Mouse (Mus musculus): ENCODE results near the gene H2-Ab1. TPM values are rescaled to one million over a fixed set of nuclear protein-coding genes. Genes with fewer than 3 reads are reported as not detected.

The H2-Ab1 gene
- polyA plus RNA-seq, 1 experiment from 2014 or later: 4.3 TPM

DNA sequence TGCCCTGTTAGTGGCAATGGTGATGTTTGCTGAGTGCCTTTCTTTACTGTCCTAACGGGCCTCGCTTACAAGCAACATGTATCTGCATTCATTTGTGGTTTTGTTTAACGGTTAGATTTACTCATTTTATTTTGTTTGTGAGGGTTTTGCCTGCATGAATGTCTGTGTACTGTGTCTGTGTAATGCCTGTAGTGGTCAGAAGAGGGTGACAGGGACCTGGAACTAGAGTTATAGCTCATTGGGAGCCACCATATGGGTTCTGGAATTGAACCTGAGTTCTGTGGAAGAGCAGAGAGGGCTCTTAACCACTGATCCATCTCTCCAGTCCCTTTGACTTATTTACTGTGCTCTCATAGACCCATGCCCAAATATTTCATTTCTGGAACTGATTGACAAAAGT lies 10.4 kb upstream of the H2-Ab1 start:
- no peak overlapping the region for H3K4me3 ChIP-seq (ENCODE audit: low read depth, low read length)
- no peaks in the 10 kb centered on the region for H3K36me3 ChIP-seq (ENCODE audit: control insufficient read depth, insufficient read depth, low read length)
- H3K9me3 ChIP-seq (ENCODE audit: control insufficient read depth, low read length): no peaks in the 10 kb centered on the region
- H3K4me1 ChIP-seq (ENCODE audit: control insufficient read depth, insufficient read depth, low read length): no peaks in the 10 kb centered on the region
- no peak overlapping the region for H3K27ac ChIP-seq (ENCODE audit: low read depth, low read length)
- no peak overlapping the region for H3K9ac ChIP-seq (ENCODE audit: low read length)
- H3K4me2 ChIP-seq: no peak overlapping the region
- DNase-seq (ENCODE audit: low spot score, missing footprints): no peak
- 85% methylated on average over 3 of the region's 3 CpGs for WGBS
- ATAC-seq (ENCODE audit: low FRiP score): no peak
- H3K27me3 ChIP-seq (ENCODE audit: control insufficient read depth, insufficient read depth, low read length): no peaks in the 10 kb centered on the region

- ATAC-seq (ENCODE audit: low FRiP score) (no peak), DNase-seq (ENCODE audit: low spot score, missing footprints) (no peak)
- Histone ChIP-seq H3K4me2 (no peak overlapping the region), H3K9ac (ENCODE audit: low read length) (no peak overlapping the region), H3K4me1 (ENCODE audit: control insufficient read depth, insufficient read depth, low read length) (no peaks in the 10 kb centered on the region), H3K4me3 (ENCODE audit: low read depth, low read length) (no peak overlapping the region), H3K36me3 (ENCODE audit: control insufficient read depth, insufficient read depth, low read length) (no peaks in the 10 kb centered on the region), H3K9me3 (ENCODE audit: control insufficient read depth, low read length) (no peaks in the 10 kb centered on the region), H3K27me3 (ENCODE audit: control insufficient read depth, insufficient read depth, low read length) (no peaks in the 10 kb centered on the region), H3K27ac (ENCODE audit: low read depth, low read length) (no peak overlapping the region)
- WGBS: 96% methylated on average over 2 of the region's 2 CpGs
These were observed 8.7 kb upstream of the H2-Ab1 start for GRCm38 (mm10) chr17:34248764-34249163.

- Histone ChIP-seq H3K9me3 (ENCODE audit: control insufficient read depth, low read length) (no peaks in the 10 kb centered on the region), H3K4me2 (no peak overlapping the region), H3K27ac (ENCODE audit: low read depth, low read length) (no peak overlapping the region), H3K9ac (ENCODE audit: low read length) (no peak overlapping the region), H3K4me1 (ENCODE audit: control insufficient read depth, insufficient read depth, low read length) (no peaks in the 10 kb centered on the region), H3K4me3 (ENCODE audit: low read depth, low read length) (no peak overlapping the region), H3K36me3 (ENCODE audit: control insufficient read depth, insufficient read depth, low read length) (no peaks in the 10 kb centered on the region), H3K27me3 (ENCODE audit: control insufficient read depth, insufficient read depth, low read length) (no peaks in the 10 kb centered on the region)
- WGBS: 47% methylated on average over 3 of the region's 3 CpGs
- ATAC-seq (ENCODE audit: low FRiP score) (no peak), DNase-seq (ENCODE audit: low spot score, missing footprints) (no peak)
These were observed 8.1 kb upstream of the H2-Ab1 start for GRCm38 (mm10) chr17:34249361-34249760.

DNA sequence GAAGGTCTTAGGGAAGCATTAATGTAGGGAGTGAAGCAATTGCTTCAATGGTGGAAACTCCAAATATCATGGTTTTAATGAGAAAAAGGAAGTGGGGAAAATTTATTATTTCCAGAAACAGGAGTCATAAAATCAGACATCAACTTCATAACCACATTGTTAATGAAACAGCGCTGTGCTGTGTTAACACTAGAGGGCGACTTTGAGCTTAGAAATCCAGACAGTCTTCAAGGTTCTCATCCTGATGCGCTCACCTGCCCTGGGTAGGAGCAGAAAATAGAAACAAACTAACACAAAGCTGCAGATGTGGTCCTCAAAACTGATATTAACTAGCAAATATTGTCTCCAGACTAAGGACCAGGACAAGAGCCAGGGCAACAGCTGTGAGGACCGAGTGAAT lies 7.6 kb upstream of the H2-Ab1 start:
- H3K9ac ChIP-seq (ENCODE audit: low read length): no peak overlapping the region
- H3K4me1 ChIP-seq (ENCODE audit: control insufficient read depth, insufficient read depth, low read length): no peaks in the 10 kb centered on the region
- H3K27me3 ChIP-seq (ENCODE audit: control insufficient read depth, insufficient read depth, low read length): no peaks in the 10 kb centered on the region
- H3K27ac ChIP-seq (ENCODE audit: low read depth, low read length): no peak overlapping the region
- 18% methylated on average over 4 of the region's 4 CpGs for WGBS
- no peaks in the 10 kb centered on the region for H3K36me3 ChIP-seq (ENCODE audit: control insufficient read depth, insufficient read depth, low read length)
- ATAC-seq (ENCODE audit: low FRiP score) (no peak), DNase-seq (ENCODE audit: low spot score, missing footprints) (peak; percentile 91)
- H3K4me2 ChIP-seq: no peak overlapping the region
- H3K9me3 ChIP-seq (ENCODE audit: control insufficient read depth, low read length): no peaks in the 10 kb centered on the region
- H3K4me3 ChIP-seq (ENCODE audit: low read depth, low read length): no peak overlapping the region

DNA sequence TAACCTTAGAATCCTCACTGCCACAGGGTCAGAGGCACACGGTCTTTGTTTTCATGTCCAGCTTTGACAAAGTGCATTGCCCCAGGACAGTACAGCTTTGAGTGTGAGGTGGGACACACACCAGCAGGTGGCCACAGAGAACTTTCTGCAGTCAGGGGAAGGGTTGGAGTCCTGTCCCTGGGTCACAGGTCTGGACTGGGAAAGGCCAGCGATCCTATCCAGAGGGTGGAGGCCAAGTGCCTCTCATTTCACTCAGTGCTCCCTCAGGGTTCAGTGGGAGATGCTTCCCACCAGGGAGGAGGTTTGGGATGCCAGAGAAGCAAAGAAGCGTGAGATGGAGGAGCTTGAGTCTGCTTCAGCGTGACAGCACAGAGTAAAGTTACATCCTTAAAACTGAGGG lies 5.8 kb upstream of the H2-Ab1 start:
- H3K9ac ChIP-seq (ENCODE audit: low read length): no peak overlapping the region
- H3K36me3 ChIP-seq (ENCODE audit: control insufficient read depth, insufficient read depth, low read length): no peaks in the 10 kb centered on the region
- H3K4me1 ChIP-seq (ENCODE audit: control insufficient read depth, insufficient read depth, low read length): no peaks in the 10 kb centered on the region
- H3K27me3 ChIP-seq (ENCODE audit: control insufficient read depth, insufficient read depth, low read length): no peaks in the 10 kb centered on the region
- no peak overlapping the region for H3K27ac ChIP-seq (ENCODE audit: low read depth, low read length)
- 52% methylated on average over 4 of the region's 4 CpGs for WGBS
- no peaks in the 10 kb centered on the region for H3K9me3 ChIP-seq (ENCODE audit: control insufficient read depth, low read length)
- DNase-seq (ENCODE audit: low spot score, missing footprints): no peak
- ATAC-seq (ENCODE audit: low FRiP score): no peak
- no peak overlapping the region for H3K4me2 ChIP-seq
- H3K4me3 ChIP-seq (ENCODE audit: low read depth, low read length): no peak overlapping the region

- Histone ChIP-seq H3K4me3 (ENCODE audit: low read depth, low read length) (no peak overlapping the region), H3K36me3 (ENCODE audit: control insufficient read depth, insufficient read depth, low read length) (no peaks in the 10 kb centered on the region), H3K4me2 (no peak overlapping the region), H3K27ac (ENCODE audit: low read depth, low read length) (no peak overlapping the region), H3K4me1 (ENCODE audit: control insufficient read depth, insufficient read depth, low read length) (no peaks in the 10 kb centered on the region), H3K9me3 (ENCODE audit: control insufficient read depth, low read length) (no peaks in the 10 kb centered on the region), H3K27me3 (ENCODE audit: control insufficient read depth, insufficient read depth, low read length) (no peaks in the 10 kb centered on the region), H3K9ac (ENCODE audit: low read length) (no peak overlapping the region)
- WGBS: 79% methylated on average over 5 of the region's 5 CpGs
- ATAC-seq (ENCODE audit: low FRiP score) (no peak), DNase-seq (ENCODE audit: low spot score, missing footprints) (no peak)
These were observed 988 bp upstream of the H2-Ab1 start for GRCm38 (mm10) chr17:34256501-34256900.

- no peaks in the 10 kb centered on the region for H3K9me3 ChIP-seq (ENCODE audit: control insufficient read depth, low read length)
- WGBS: 86% methylated on average over 5 of the region's 5 CpGs
- no peak overlapping the region for H3K27ac ChIP-seq (ENCODE audit: low read depth, low read length)
- no peak overlapping the region for H3K4me3 ChIP-seq (ENCODE audit: low read depth, low read length)
- H3K36me3 ChIP-seq (ENCODE audit: control insufficient read depth, insufficient read depth, low read length): no peaks in the 10 kb centered on the region
- no peak overlapping the region for H3K4me2 ChIP-seq
- DNase-seq (ENCODE audit: low spot score, missing footprints): no peak
- no peak for ATAC-seq (ENCODE audit: low FRiP score)
- H3K27me3 ChIP-seq (ENCODE audit: control insufficient read depth, insufficient read depth, low read length): peaks cover 13% of the 10 kb centered on the region
- H3K4me1 ChIP-seq (ENCODE audit: control insufficient read depth, insufficient read depth, low read length): peaks cover 13% of the 10 kb centered on the region
- H3K9ac ChIP-seq (ENCODE audit: low read length): no peak overlapping the region
These were observed 3.1 kb downstream of the H2-Ab1 start for GRCm38 (mm10) chr17:34260551-34260950.

- DNase-seq (ENCODE audit: low spot score, missing footprints) (peak; percentile 96), ATAC-seq (ENCODE audit: low FRiP score) (peak; percentile 47; the same call in 1 of the 2 replicates)
- Histone ChIP-seq H3K4me2 (no peak overlapping the region), H3K9me3 (ENCODE audit: control insufficient read depth, low read length) (no peaks in the 10 kb centered on the region), H3K27ac (ENCODE audit: low read depth, low read length) (no peak overlapping the region), H3K36me3 (ENCODE audit: control insufficient read depth, insufficient read depth, low read length) (no peaks in the 10 kb centered on the region), H3K27me3 (ENCODE audit: control insufficient read depth, insufficient read depth, low read length) (peaks cover 13% of the 10 kb centered on the region), H3K4me1 (ENCODE audit: control insufficient read depth, insufficient read depth, low read length) (peaks cover 13% of the 10 kb centered on the region), H3K9ac (ENCODE audit: low read length) (no peak overlapping the region), H3K4me3 (ENCODE audit: low read depth, low read length) (no peak overlapping the region)
- WGBS: 24% methylated on average over 4 of the region's 4 CpGs
These were observed 4.0 kb downstream of the H2-Ab1 start for GRCm38 (mm10) chr17:34261502-34261901.

- WGBS: 1% methylated on average over 8 of the region's 8 CpGs
These were observed 5.6 kb downstream of the H2-Ab1 start for GRCm38 (mm10) chr17:34263068-34263467.

More at GRCm38 (mm10) chr17:34263068-34263467, 5.6 kb downstream of the H2-Ab1 start:
- H3K9ac ChIP-seq (ENCODE audit: low read length): peak overlapping the region; percentile 52
- peaks cover 13% of the 10 kb centered on the region for H3K4me1 ChIP-seq (ENCODE audit: control insufficient read depth, insufficient read depth, low read length)
- H3K4me3 ChIP-seq (ENCODE audit: low read depth, low read length): peak overlapping the region; percentile 49
- no peaks in the 10 kb centered on the region for H3K9me3 ChIP-seq (ENCODE audit: control insufficient read depth, low read length)
- ATAC-seq (ENCODE audit: low FRiP score) (peak; percentile 82), DNase-seq (ENCODE audit: low spot score, missing footprints) (peak; percentile 99)
- H3K36me3 ChIP-seq (ENCODE audit: control insufficient read depth, insufficient read depth, low read length): no peaks in the 10 kb centered on the region
- peaks cover 13% of the 10 kb centered on the region for H3K27me3 ChIP-seq (ENCODE audit: control insufficient read depth, insufficient read depth, low read length)
- no peak overlapping the region for H3K27ac ChIP-seq (ENCODE audit: low read depth, low read length)
- peak overlapping the region; percentile 92 for H3K4me2 ChIP-seq
